Mouse (Mus musculus) cerebellum, adult 2 months (tissue): ENCODE results near the gene Dnaic1.

Experiments used
- CTCF ChIP-seq: fragments of 200-500 bp; IDR thresholded peaks from 2 replicates; pipeline ENCODE4 v1.5.1; 2011; ENCODE audit warnings: low read depth, mild to moderate bottlenecking, control low read depth, low read length, moderate library complexity, borderline replicate concordance; ENCODE audit not compliant: insufficient read depth
- POLR2A ChIP-seq: fragments of 200-500 bp; IDR thresholded peaks from 2 replicates; pipeline ENCODE4 v1.6.1; 2011; ENCODE audit warnings: low read length, control low read depth, borderline replicate concordance; ENCODE audit not compliant: insufficient read depth

DNA sequence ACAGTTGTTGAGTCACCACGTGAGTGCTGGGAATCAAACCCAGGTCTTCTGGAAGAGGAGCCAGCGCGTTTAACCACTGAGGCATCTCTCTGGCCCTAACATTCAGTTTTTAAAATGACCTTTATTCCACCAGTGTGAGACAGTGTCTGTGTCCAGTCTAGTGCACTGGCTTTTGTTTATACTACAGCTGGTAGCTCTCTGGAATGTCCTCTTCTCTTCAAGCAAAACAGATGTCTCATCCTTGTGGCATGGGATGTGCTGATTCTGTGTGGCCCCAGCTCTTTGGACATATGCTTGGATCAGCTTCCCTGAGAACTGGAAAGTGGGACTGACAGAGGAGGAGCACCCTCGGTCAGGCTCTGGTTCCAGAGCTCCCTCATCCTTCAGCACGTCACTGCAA is 34.7 kb upstream of the Dnaic1 start:
- TF ChIP-seq POLR2A, result no peak
- no peak for TF ChIP-seq CTCF
